Mouse (Mus musculus): ENCODE data around the gene Rbm26.
A peak's percentile ranks its signal among the peaks of the same experiment; 100 is the strongest.

The Rbm26 gene

DNA sequence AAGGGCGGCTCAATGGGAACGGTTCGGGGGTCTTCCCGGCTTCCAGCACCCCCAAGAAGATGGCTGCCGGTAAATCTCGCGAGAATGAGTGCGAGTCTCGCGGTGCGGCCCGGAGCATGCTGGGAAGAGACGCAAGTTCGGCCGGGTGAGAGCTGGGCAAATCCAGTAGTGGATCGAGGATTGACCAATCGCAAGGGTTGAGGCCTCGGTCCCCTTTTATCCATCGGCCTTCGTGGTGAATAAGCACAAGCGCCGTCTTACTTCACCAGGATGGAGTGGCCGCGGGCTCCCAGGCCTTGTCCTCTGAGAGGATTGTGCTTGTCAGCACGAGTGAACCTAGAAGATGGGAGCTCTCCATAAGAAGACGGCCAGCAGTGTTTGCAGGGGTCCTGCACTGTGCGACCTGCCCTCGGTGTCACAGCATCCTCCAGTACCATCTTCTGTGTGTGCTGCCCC, at the start of gene Rbm26:
TSS of gene Rbm26 (minus strand) at position 90 of the 456 bp plus-strand sequence.
- DNase-seq (ENCODE audit: low spot score) = peak; percentile 93

DNA sequence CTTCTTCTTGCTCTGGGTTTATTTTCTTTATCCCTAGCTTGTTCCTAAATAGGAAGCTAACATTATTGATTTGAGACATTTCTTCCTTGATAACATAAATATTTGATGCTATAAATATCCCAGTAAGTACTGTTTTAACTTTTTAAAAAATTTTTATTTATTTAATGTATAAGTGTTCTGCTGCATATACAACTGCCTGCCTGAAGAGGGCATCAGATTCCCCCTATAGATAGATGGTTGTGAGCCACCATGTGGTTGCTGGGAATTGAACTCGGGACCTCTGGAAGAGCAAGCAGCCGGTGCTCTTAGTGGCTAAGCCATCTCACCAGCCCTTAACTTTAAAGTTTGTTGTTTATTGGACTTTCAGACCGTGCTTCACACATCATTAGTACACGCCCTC, 48.7 kb upstream of the Rbm26 start:
- no peak for DNase-seq (ENCODE audit: low spot score)

- DNase-seq (ENCODE audit: low spot score) = no peak
Measured at GRCm38 (mm10) chr14:105222240-105222639, 45.1 kb upstream of the Rbm26 start.

- no peak for DNase-seq (ENCODE audit: low spot score)
Measured at GRCm38 (mm10) chr14:105219525-105220376, 42.6 kb upstream of the Rbm26 start.

DNA sequence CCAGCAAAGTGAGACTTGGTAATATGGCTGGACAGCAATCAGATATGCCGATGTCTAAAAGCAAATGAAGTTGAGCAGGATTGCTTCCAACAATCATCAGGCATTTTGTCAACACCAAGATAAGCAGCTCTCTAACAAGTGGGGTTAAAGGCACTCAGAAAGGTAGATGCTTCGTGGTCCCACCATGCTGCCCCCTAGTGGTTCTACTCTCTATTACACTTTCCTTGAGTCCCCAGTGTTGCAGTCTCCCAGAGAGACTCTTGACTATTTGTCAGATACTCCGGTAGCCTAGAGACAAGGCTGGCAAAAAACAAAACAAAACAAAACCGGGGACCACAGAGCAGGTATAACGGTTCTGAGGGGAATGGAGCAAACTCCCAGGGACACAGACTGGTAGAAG, 21.3 kb upstream of the Rbm26 start:
- peak; percentile 55 for DNase-seq (ENCODE audit: low spot score)

DNA sequence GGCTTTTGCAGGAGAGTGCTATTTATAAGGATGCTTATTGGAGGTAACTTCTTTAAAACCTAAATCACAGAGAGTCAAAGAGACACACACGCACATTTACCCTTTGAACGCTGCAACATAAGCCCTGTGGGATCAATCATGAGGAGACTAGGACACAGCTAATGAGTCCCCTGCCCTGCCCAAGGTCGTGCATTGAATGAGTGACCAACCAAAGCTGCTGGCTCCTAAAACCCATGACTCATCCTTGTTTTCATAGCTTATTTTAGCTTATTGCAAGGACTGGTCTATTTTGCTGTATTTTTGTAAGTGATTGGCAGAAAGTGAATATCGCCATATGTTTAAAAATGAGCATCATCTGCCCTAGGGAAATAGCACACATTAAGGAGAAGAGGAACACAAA, 17.6 kb upstream of the Rbm26 start:
- no peak for DNase-seq (ENCODE audit: low spot score)

DNA sequence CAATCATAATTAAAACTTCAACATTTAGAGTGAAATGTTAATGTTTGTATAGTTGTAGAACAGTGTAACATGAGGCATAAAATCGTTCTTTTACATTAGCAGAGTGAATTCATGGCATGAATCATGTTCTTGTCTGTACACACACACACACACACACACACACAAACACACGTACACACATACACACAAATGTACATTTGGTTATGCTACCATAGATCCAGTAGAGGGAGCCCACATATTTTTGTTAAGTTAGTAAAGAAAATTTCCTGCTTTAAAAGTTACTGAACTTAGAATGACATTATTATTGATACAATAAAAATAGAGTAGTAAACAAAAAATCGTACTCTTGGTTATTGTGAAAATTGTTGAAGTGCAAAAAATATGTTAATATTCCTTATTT, 7.7 kb upstream of the Rbm26 start:
- no peak for DNase-seq (ENCODE audit: low spot score)

DNA sequence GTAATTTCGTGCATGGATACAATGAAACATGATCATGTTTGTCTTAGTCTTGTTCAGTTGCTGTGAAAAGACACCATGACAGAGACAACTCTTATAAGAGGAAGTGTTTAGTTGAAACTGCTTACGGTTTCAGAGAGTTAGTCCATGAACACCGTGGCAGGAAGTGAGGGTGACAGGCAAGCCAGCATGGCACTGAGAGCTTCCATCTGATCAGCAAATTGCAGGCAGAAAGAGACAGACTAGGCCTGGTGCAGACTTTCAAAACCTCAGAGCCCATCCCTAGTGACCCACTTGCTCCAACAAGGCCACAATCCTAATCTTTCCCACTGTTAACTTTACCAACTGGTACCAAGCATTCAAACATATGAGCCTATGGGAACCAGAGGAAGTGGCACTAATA, 5.7 kb upstream of the Rbm26 start:
- DNase-seq (ENCODE audit: low spot score) = no peak

DNA sequence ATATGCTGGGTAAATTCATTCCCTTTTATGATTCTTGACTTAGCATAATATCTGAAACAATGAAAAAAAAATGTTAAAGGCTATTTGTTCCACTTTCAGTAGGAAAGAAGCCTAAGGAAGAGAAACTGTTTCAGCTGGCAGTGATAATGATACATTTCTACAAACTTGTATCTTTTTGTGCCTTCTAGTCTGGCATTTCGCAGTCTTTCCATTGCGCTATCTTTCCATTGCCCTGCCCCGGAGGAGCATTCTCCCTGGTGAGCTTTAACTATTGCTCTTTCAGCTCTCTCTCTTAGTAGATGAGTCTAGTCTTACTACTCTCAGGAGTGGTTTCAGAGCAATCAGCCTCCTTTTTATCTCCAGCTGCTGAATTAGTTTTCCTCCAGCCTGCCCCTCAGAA, 2.6 kb upstream of the Rbm26 start:
- no peak for DNase-seq (ENCODE audit: low spot score)

DNA sequence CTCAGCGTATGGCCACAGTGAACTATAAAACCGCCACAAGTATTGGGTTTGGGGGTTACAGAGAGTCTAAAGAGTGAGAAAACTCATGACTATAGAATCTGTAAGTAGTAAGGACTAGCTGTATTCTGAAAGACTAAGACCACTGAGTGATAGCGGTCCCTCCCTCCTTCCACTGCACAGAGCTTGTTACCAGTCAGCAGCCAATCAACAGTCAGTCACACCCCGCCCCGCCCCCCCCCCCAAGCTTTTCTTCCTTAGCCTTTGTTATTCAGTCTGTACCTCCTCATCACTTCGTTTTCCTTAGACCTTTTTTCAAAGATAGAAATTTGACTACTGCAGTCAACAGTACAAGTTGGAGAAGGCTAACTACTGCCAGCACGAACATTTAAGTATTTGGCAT, 1.9 kb upstream of the Rbm26 start:
- no peak for DNase-seq (ENCODE audit: low spot score)

DNA sequence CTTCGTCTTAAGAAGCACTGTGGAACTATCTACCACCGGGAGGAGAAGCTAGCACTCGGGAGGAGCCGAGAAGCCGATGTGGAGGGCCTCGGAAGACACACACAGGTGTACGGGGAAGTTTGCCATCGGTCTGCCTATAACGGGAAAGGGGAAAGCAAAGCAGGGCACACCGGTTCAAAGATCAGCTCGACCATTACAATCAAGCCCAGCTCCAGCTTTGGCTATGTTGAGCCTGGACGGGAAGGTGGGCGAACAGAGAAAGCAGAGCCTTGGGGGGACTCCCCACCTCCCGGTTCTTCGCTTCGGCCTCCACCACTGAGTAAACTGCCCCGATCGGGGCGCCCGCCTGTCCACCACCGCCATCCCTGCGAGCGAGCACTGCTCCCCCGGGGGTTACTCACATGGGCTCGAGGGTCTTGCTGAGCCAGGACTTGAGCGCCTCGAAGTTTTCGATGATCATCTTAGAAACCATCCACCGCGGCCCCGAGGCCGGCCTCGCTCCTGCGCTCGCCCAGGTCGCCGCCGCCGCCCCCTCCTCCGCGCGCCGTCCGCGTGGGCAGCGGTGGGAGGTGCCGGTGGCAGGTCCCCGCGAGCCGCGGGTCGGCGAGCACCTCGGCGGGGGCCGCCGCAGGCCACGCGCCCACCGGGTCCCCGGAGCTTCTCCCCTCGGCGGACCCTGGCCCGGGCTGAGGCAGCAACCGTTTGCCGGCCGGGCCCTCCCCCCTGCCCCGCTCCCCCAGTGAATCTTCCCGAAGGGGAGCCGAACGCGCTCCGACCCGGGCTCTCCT, 552 bp downstream of the Rbm26 start:
- DNase-seq (ENCODE audit: low spot score) = peak; percentile 31

GRCm38 (mm10) chr14:105167181-105167580, 9.9 kb downstream of the Rbm26 start:
- DNase-seq (ENCODE audit: low spot score) = no peak

- DNase-seq (ENCODE audit: low spot score) = no peak
Measured at GRCm38 (mm10) chr14:105164793-105165192, 12.3 kb downstream of the Rbm26 start.

GRCm38 (mm10) chr14:105161334-105161733, 15.8 kb downstream of the Rbm26 start:
- no peak for DNase-seq (ENCODE audit: low spot score)

- DNase-seq (ENCODE audit: low spot score) = no peak
Measured at GRCm38 (mm10) chr14:105158526-105158925, 18.6 kb downstream of the Rbm26 start.

- DNase-seq (ENCODE audit: low spot score) = no peak
Measured at GRCm38 (mm10) chr14:105134076-105134475, 43.1 kb downstream of the Rbm26 start.

- no peak for DNase-seq (ENCODE audit: low spot score)
Measured at GRCm38 (mm10) chr14:105127715-105128385, 49.3 kb downstream of the Rbm26 start.

GRCm38 (mm10) chr14:105124513-105124912, 52.6 kb downstream of the Rbm26 start:
- DNase-seq (ENCODE audit: low spot score) = no peak

DNA sequence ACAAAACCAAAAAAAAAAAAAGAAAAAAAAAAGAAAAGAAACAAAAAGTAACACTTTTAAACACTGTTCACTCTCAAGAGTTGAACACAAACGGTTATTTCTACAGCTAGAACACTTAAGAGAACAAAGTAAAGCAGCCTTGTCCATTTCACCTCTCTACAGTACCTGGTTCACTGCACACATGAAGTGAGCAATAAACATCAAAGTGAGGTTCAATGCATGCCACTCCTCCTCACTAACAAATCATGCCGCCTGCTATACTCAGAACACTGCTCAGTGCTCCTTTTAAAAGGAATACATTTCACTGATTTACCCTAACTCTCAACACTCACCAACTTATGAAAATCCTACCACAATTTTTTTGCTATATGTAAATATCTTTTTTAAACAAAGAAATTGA, 61.7 kb downstream of the Rbm26 start:
- DNase-seq (ENCODE audit: low spot score) = no peak

DNA sequence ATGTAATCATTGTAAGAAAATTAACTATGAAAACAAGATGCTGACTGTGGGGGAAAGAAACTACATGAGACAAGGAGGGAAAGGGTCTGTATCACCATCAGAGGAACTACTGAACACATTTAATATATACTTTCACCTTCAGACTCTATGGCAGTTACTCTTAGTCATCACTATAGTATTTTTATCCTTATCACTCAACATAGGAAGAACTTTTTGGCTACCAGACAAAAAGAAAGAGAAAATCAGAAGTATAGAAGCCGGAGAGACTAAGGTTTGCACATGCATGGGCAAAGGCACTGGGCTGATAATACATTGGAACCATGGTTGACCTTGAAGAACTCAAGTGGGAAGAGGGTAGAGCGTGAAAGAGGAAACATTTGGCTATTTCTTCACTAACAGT, 70.9 kb downstream of the Rbm26 start:
- DNase-seq (ENCODE audit: low spot score) = no peak

GRCm38 (mm10) chr14:105098861-105099260, 78.3 kb downstream of the Rbm26 start:
- no peak for DNase-seq (ENCODE audit: low spot score)

- DNase-seq (ENCODE audit: low spot score) = peak; percentile 4
Measured at GRCm38 (mm10) chr14:105096221-105096620, 80.9 kb downstream of the Rbm26 start.

DNA sequence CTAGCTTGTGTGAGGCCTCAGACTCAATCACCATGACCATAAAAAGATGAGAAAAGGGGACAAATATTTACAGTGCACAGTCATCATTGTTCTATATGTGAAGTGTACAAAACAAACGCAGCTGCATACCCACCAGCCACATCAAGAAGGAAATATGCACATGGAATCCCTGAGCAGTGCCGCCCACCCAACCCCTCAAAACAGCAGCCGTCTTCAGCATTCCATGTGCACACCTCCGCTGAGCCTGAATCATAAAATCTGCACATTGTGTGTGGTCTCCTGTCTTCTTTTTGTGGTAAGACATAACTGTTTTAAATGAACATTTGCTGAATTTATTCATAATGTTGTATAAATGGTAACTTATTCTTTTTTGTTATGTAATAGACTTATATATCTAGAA, 90.1 kb downstream of the Rbm26 start:
- DNase-seq (ENCODE audit: low spot score) = no peak
